Mouse (Mus musculus) urinary bladder, adult 2 months (tissue): ENCODE measurements around the gene 2310033P09Rik. TPM values are rescaled to one million over a fixed set of nuclear protein-coding genes. Genes with fewer than 3 reads are reported as not detected.
A peak's percentile ranks its signal among the peaks of the same experiment; 100 is the strongest.

ENCODE experiments used
- DNase-seq: peaks from one replicate; pipeline ENCODE4 v3.0.0; 2022; ENCODE audit warnings: low spot score
- polyA plus RNA-seq: library from polyadenylated mRNA; depleted of rRNA; stranded (reverse); fragments of >200 nt; gene quantifications from 2 replicates; pipeline ENCODE4 v1.2.3, GENCODE M21; 2012; rRNA removed

Gene 2310033P09Rik
- polyA plus RNA-seq, 1 experiment = 26.1 TPM

- DNase-seq = peak; percentile 53
These were observed 22.1 kb downstream of the 2310033P09Rik start for GRCm38 (mm10) chr11:59230144-59230760.

GRCm38 (mm10) chr11:59232797-59233196, 24.7 kb downstream of the 2310033P09Rik start:
- no peak for DNase-seq

- DNase-seq = peak; percentile 49
These were observed 30.7 kb downstream of the 2310033P09Rik start for GRCm38 (mm10) chr11:59238525-59239427.

- DNase-seq = no peak
These were observed 31.3 kb downstream of the 2310033P09Rik start for GRCm38 (mm10) chr11:59239428-59239785.

- no peak for DNase-seq
These were observed 31.7 kb downstream of the 2310033P09Rik start for GRCm38 (mm10) chr11:59239796-59240195.

- DNase-seq = no peak
These were observed 33.7 kb downstream of the 2310033P09Rik start for GRCm38 (mm10) chr11:59241841-59242240.

GRCm38 (mm10) chr11:59243856-59244255, 35.7 kb downstream of the 2310033P09Rik start:
- no peak for DNase-seq

- DNase-seq = no peak
These were observed 40.0 kb downstream of the 2310033P09Rik start for GRCm38 (mm10) chr11:59248101-59248500.

- no peak for DNase-seq
These were observed 51.5 kb downstream of the 2310033P09Rik start for GRCm38 (mm10) chr11:59259647-59260046.

Other genes with a start within 250 kb of the 2310033P09Rik start
- gene Trim11, start 230.2 kb upstream of the 2310033P09Rik start, polyA plus RNA-seq = 27.1 and 28.1 TPM in 2 replicates
- 0.14 and 0.22 TPM in 2 replicates for gene Obscn, start 71.9 kb upstream of the 2310033P09Rik start, polyA plus RNA-seq
- gene Iba57, start 44.6 kb upstream of the 2310033P09Rik start, polyA plus RNA-seq = 3.8 and 4.0 TPM in 2 replicates
- gene Gjc2, start 25.1 kb upstream of the 2310033P09Rik start, polyA plus RNA-seq = 8.9 and 9.5 TPM in 2 replicates
- gene Guk1, start 16.1 kb upstream of the 2310033P09Rik start, polyA plus RNA-seq = 99.0 and 118 TPM in 2 replicates
- 35.2 and 35.4 TPM in 2 replicates for gene Mrpl55, start 5.8 kb upstream of the 2310033P09Rik start, polyA plus RNA-seq
- gene Arf1, start 19.9 kb downstream of the 2310033P09Rik start, polyA plus RNA-seq = 531 and 605 TPM in 2 replicates
- 0.03 TPM in 2 replicates for gene Wnt3a, start 82.4 kb downstream of the 2310033P09Rik start, polyA plus RNA-seq
- 11.6 and 11.7 TPM in 2 replicates for gene Wnt9a, start 98.6 kb downstream of the 2310033P09Rik start, polyA plus RNA-seq
- gene Prss38, start 167.3 kb downstream of the 2310033P09Rik start, polyA plus RNA-seq = 0.06 and 0.24 TPM in 2 replicates
- gene Jmjd4, start 241.7 kb downstream of the 2310033P09Rik start, polyA plus RNA-seq = 5.3 and 5.9 TPM in 2 replicates
- gene Snap47, start 242.9 kb downstream of the 2310033P09Rik start, polyA plus RNA-seq = 61.7 and 66.2 TPM in 2 replicates